Mouse (Mus musculus) G1E (cell line): ENCODE measurements at regions not wholly inside any gene's neighbourhood (a gene's known extent, or its start where the extent isn't known, plus 50 kb on each side); places are given as distances from the start of the nearest gene placed in this dataset.

Source experiments
- ATAC-seq: 2 replicates; pipeline ENCODE4 v1.8.0; 2016; ENCODE audit warnings: mild to moderate bottlenecking; ENCODE audit not compliant: insufficient number of reproducible peaks, poor library complexity, low FRiP score, severe bottlenecking; ENCODE audit errors: extremely low read depth
- DNase-seq: peaks from one replicate; pipeline ENCODE4 v3.0.0; 2012; ENCODE audit warnings: low spot score
- H3K27me3 ChIP-seq: 2 replicates; pipeline ENCODE4 v1.6.1; 2012; ENCODE audit warnings: mild to moderate bottlenecking, low read length, inconsistent platforms; ENCODE audit not compliant: insufficient read depth
- H3K36me3 ChIP-seq: replicated peaks from 2 replicates; pipeline ENCODE3; 2012; ENCODE audit warnings: mild to moderate bottlenecking, inconsistent platforms
- H3K4me1 ChIP-seq: 2 replicates; pipeline ENCODE4 v1.6.1; 2012; ENCODE audit warnings: low read depth, low read length, inconsistent platforms, mixed read lengths; ENCODE audit not compliant: insufficient read depth
- H3K4me3 ChIP-seq: 2 replicates; pipeline ENCODE4 v1.5.1; 2012; ENCODE audit warnings: low read depth, mild to moderate bottlenecking, inconsistent platforms, low read length, moderate library complexity, mixed read lengths
- H3K9me3 ChIP-seq: replicated peaks from 2 replicates; pipeline ENCODE4 v1.6.1; 2012; ENCODE audit warnings: inconsistent platforms
- CTCF ChIP-seq: IDR thresholded peaks from 2 replicates; pipeline ENCODE4 v1.5.1; 2012; ENCODE audit warnings: low read depth, low read length, inconsistent platforms, mixed read lengths
- GATA1 ChIP-seq: IDR thresholded peaks from 2 replicates; pipeline ENCODE4 v1.6.1; 2012; ENCODE audit warnings: borderline replicate concordance, low read length, inconsistent platforms, mixed read lengths
- GATA2 ChIP-seq: IDR thresholded peaks from 2 replicates; pipeline ENCODE4 v1.6.1; 2012; ENCODE audit warnings: low read depth, low read length, inconsistent platforms, borderline replicate concordance
- POLR2AphosphoS5 ChIP-seq: IDR thresholded peaks from 2 replicates; pipeline ENCODE4 v1.6.1; 2012; ENCODE audit warnings: low read depth, low read length, inconsistent platforms; ENCODE audit not compliant: insufficient replicate concordance
- TAL1 ChIP-seq: conservative IDR thresholded peaks from 2 replicates; pipeline ENCODE4 v1.6.1; 2012; ENCODE audit warnings: low read depth, low read length, inconsistent platforms, mixed read lengths

DNA sequence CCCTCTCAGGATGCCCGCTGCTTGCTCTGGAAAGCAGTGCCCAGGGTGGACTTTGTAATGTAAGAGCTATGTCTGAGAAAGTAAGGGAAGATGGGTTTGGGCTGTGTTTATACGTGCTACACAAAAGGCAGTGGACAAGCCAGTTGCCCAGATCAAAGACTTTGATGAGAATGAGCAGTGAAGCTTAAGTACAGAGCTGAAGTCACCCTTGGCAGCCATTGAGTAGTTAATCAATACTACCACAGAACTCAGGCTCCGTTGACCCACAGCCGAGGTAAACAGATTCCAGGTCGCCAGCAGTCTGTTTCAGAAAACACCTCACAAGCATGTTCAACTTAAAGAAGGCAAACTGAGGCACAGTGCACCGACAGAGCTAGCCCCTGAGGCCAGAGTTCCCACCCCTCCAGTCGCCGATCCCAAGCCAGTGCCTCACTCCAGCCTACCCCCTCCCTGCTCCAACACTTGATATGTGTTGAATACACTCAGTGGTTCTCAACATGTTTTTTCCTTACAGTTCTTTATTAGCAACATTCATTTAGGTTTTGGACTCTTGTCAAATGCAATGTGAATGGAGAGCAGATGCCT lies 230.3 kb upstream of the G2e3 start:
- ATAC-seq, result no peak
- no peaks in the 10 kb centered on the region for H3K27me3 ChIP-seq
- H3K9me3 ChIP-seq, result peaks cover 13% of the 10 kb centered on the region
- H3K36me3 ChIP-seq, result no peaks in the 10 kb centered on the region
- H3K4me3 ChIP-seq, result no peak overlapping the region
- no peak for TF ChIP-seq CTCF
- TF ChIP-seq GATA2, result no peak
- TF ChIP-seq POLR2AphosphoS5, result no peak
- TF ChIP-seq TAL1, result no peak
- no peak for TF ChIP-seq GATA1
- H3K4me1 ChIP-seq, result no peaks in the 10 kb centered on the region
- DNase-seq, result no peak

DNA sequence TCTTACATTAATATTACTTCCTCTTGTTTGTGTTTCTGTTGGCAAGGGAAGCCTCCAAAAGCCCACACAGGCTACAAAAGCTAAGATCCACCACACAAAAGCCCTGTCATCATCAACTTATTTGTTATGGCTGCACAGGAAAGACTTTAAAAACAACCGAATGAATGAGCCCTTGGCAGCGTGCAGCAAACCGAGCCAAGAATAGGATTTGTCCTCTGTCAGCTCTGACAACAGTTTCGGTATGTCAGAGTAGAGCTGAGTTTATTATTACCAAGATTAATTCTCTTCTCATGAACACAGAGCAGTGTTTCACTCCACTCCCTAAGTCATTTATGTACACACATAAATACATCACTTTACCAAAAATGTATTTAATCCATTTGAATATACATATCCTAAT lies 236.1 kb upstream of the G2e3 start:
- Histone ChIP-seq H3K27me3 (no peaks in the 10 kb centered on the region), H3K36me3 (no peaks in the 10 kb centered on the region), H3K9me3 (0 out of 2 replicates have a peak, but pooled peaks cover 3% of the 10 kb centered on the region), H3K4me1 (no peaks in the 10 kb centered on the region), H3K4me3 (no peak overlapping the region)
- ATAC-seq, result no peak
- TF ChIP-seq TAL1, result no peak
- no peak for DNase-seq

- ATAC-seq, result no peak
Observed at GRCm38 (mm10) chr12:51108044-51108443, 239.8 kb upstream of the G2e3 start.

GRCm38 (mm10) chr12:51103541-51104042 lies 244.3 kb upstream of the G2e3 start:
- no peak for DNase-seq
- Histone ChIP-seq H3K4me3 (no peak overlapping the region), H3K9me3 (peaks cover 9% of the 10 kb centered on the region), H3K4me1 (no peaks in the 10 kb centered on the region), H3K36me3 (no peaks in the 10 kb centered on the region), H3K27me3 (no peaks in the 10 kb centered on the region)
- TF ChIP-seq GATA2 (no peak), TAL1 (no peak), POLR2AphosphoS5 (no peak), GATA1 (no peak), CTCF (no peak)
- ATAC-seq, result no peak

More at GRCm38 (mm10) chr12:51108044-51108443, 239.8 kb upstream of the G2e3 start:
- H3K36me3 ChIP-seq, result no peaks in the 10 kb centered on the region
- H3K4me3 ChIP-seq, result no peak overlapping the region
- 0 out of 2 replicates have a peak, but pooled peaks cover 6% of the 10 kb centered on the region for H3K9me3 ChIP-seq
- no peaks in the 10 kb centered on the region for H3K27me3 ChIP-seq
- no peak for TF ChIP-seq GATA2
- TF ChIP-seq CTCF, result no peak
- no peak for TF ChIP-seq POLR2AphosphoS5
- TF ChIP-seq GATA1, result no peak
- TF ChIP-seq TAL1, result no peak
- H3K4me1 ChIP-seq, result no peaks in the 10 kb centered on the region
- DNase-seq, result no peak

GRCm38 (mm10) chr12:51101636-51102035 lies 246.2 kb upstream of the G2e3 start:
- no peaks in the 10 kb centered on the region for H3K36me3 ChIP-seq
- TF ChIP-seq GATA2 (no peak), CTCF (no peak), POLR2AphosphoS5 (no peak), GATA1 (no peak), TAL1 (no peak)
- no peak for ATAC-seq

GRCm38 (mm10) chr12:51100868-51101267 lies 247.0 kb upstream of the G2e3 start:
- TF ChIP-seq GATA2 (no peak), CTCF (no peak), TAL1 (no peak), GATA1 (no peak), POLR2AphosphoS5 (no peak)
- ATAC-seq (no peak), DNase-seq (no peak)
- Histone ChIP-seq H3K4me3 (no peak overlapping the region), H3K36me3 (no peaks in the 10 kb centered on the region), H3K9me3 (peaks cover 11% of the 10 kb centered on the region), H3K4me1 (no peaks in the 10 kb centered on the region), H3K27me3 (no peaks in the 10 kb centered on the region)

More at GRCm38 (mm10) chr12:51101636-51102035, 246.2 kb upstream of the G2e3 start:
- Histone ChIP-seq H3K4me3 (no peak overlapping the region), H3K27me3 (no peaks in the 10 kb centered on the region), H3K4me1 (no peaks in the 10 kb centered on the region), H3K9me3 (peaks cover 9% of the 10 kb centered on the region)
- no peak for DNase-seq

DNA sequence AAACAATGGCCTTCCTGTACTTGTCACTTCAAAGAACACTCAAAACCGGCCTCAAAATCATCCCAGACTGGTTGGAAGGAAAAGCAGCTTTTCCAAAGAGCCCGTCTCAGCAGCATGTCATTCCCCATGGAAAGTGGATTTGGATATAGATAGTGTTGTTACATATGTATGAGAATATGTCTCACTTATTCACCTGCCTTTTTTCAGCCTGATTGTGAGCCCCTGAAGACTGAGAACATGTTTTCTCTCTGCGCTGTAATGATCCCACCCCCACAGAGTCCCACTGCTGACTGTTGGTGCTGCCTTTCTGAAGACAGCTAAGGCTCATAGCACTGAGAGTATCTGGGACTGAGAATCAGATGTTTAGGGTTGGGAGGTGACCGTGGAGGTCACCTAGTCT lies 251.9 kb upstream of the G2e3 start:
- H3K36me3 ChIP-seq, result no peaks in the 10 kb centered on the region
- H3K4me3 ChIP-seq, result no peak overlapping the region
- H3K9me3 ChIP-seq, result peaks cover 11% of the 10 kb centered on the region
- no peaks in the 10 kb centered on the region for H3K27me3 ChIP-seq
- H3K4me1 ChIP-seq, result no peaks in the 10 kb centered on the region
- TF ChIP-seq POLR2AphosphoS5 (no peak), TAL1 (no peak), CTCF (no peak), GATA2 (no peak), GATA1 (no peak)
- ATAC-seq (no peak), DNase-seq (no peak)
